Mouse (Mus musculus) C2C12 (cell line): ENCODE data around the gene Gm17720. TPM values are rescaled to one million over a fixed set of nuclear protein-coding genes. Genes with fewer than 3 reads are reported as not detected.
A peak's percentile ranks its signal among the peaks of the same experiment; 100 is the strongest.

Experiments used
- H3K27me3 ChIP-seq: one replicate; pipeline ENCODE4 v1.6.1; 2011; ENCODE audit not compliant: control insufficient read depth, insufficient read depth, insufficient read length
- H3K36me3 ChIP-seq: one replicate; pipeline ENCODE4 v1.6.1; 2011; ENCODE audit not compliant: control insufficient read depth, insufficient read depth
- H3K4me3 ChIP-seq: one replicate; pipeline ENCODE4 v1.5.1; 2011; ENCODE audit warnings: mild to moderate bottlenecking, control low read depth; ENCODE audit not compliant: poor library complexity, insufficient read depth, severe bottlenecking
- H3K79me2 ChIP-seq: one replicate; pipeline ENCODE4 v1.6.1; 2011; ENCODE audit not compliant: control insufficient read depth, insufficient read depth
- H3K79me3 ChIP-seq: one replicate; pipeline ENCODE4 v1.6.1; 2011; ENCODE audit warnings: low read depth, control low read depth
- H3ac ChIP-seq: one replicate; pipeline ENCODE3; 2011; ENCODE audit warnings: low read depth; ENCODE audit not compliant: control insufficient read depth, insufficient read length
- CEBPB ChIP-seq: IDR thresholded peaks from one replicate; pipeline ENCODE4 v1.6.1; 2011; ENCODE audit warnings: low read depth, mild to moderate bottlenecking, control low read depth, moderate library complexity
- CTCF ChIP-seq: IDR thresholded peaks from one replicate; pipeline ENCODE4 v1.5.1; 2011; ENCODE audit not compliant: control insufficient read depth, insufficient read depth, insufficient read length
- FOSL1 ChIP-seq: IDR thresholded peaks from one replicate; pipeline ENCODE4 v1.8.0; 2011; ENCODE audit warnings: mild to moderate bottlenecking, low read length; ENCODE audit not compliant: poor library complexity, insufficient read depth, severe bottlenecking
- MAX ChIP-seq: IDR thresholded peaks from one replicate; pipeline ENCODE4 v1.6.1; 2011; ENCODE audit warnings: mild to moderate bottlenecking, control low read depth
- MYOD1 ChIP-seq: IDR thresholded peaks from one replicate; pipeline ENCODE4 v1.6.1; 2011; ENCODE audit warnings: low read depth; ENCODE audit not compliant: control insufficient read depth, insufficient read length
- MYOG ChIP-seq: IDR thresholded peaks from one replicate; pipeline ENCODE4 v1.6.1; 2011; ENCODE audit not compliant: control insufficient read depth, insufficient read length; ENCODE audit errors: extremely low read depth
- USF1 ChIP-seq: IDR thresholded peaks from one replicate; pipeline ENCODE4 v1.6.1; 2011; ENCODE audit warnings: low read depth, mild to moderate bottlenecking, control low read depth, moderate library complexity
- polyA plus RNA-seq: library from polyadenylated mRNA; unstranded; fragments of >200 nt; fragmentation: generic; extraction: Trizol; gene quantifications from one replicate; pipeline ENCODE4 v1.2.1, GENCODE M21; 2012; ENCODE audit warnings: missing spikeins

The Gm17720 gene
- polyA plus RNA-seq, 1 experiment = not detected

DNA sequence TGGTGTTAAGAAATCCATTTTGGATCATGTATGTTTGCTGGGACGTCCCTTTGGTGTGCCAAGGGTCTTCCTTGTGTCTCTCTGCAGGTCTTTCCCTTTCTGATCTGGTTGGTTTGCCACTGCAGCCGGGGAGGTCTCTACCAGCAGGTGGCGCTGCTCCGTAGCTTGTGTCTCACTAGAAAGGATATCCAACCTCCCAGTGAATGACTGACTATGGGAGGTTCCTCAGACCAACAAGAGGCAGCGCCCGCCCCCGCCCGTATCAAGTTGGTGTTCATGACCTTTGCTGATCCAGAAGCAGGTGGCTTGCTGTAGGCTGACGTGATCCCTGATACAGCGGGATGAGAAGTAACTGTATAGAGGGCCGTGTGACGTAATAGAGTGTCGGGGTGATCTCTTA lies 28.0 kb upstream of the Gm17720 start:
- no peak for TF ChIP-seq FOSL1
- peak; percentile 62 for TF ChIP-seq CTCF
- TF ChIP-seq MYOG = no peak
- no peak for TF ChIP-seq MYOD1
- no peak for TF ChIP-seq MAX
- no peak for TF ChIP-seq USF1
- no peak for TF ChIP-seq CEBPB
- H3K79me3 ChIP-seq = no peaks in the 10 kb centered on the region
- H3K4me3 ChIP-seq = no peak overlapping the region
- H3K79me2 ChIP-seq = no peaks in the 10 kb centered on the region
- peaks cover 4% of the 10 kb centered on the region for H3K27me3 ChIP-seq
- H3K36me3 ChIP-seq = no peaks in the 10 kb centered on the region
- no peak overlapping the region for H3ac ChIP-seq

DNA sequence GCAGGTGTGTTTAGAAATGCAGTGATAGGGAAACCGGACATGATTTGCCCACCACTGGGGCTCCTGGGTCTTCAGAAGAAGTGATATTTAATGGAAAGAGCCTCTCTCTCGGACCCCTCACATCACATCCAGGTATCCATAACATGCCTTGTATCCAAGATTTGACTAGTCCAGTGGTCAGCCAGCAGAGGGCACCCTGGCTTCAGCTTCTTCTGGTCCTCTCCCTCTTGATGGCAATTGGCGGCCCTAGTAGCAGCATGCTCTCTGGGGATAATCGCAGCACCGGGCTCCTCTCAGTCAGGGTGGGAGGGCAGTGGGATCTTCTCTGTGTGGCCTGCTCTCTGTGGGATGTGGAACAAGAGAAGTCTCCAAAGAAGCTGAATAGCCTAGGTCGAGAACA lies 17.2 kb upstream of the Gm17720 start:
- Histone ChIP-seq H3K36me3 (no peaks in the 10 kb centered on the region), H3K79me2 (no peaks in the 10 kb centered on the region), H3K27me3 (peaks cover 21% of the 10 kb centered on the region), H3K79me3 (no peaks in the 10 kb centered on the region), H3ac (no peak overlapping the region), H3K4me3 (no peak overlapping the region)
- TF ChIP-seq CEBPB (no peak), MYOG (no peak), MYOD1 (no peak), MAX (no peak), FOSL1 (no peak), CTCF (no peak), USF1 (no peak)

DNA sequence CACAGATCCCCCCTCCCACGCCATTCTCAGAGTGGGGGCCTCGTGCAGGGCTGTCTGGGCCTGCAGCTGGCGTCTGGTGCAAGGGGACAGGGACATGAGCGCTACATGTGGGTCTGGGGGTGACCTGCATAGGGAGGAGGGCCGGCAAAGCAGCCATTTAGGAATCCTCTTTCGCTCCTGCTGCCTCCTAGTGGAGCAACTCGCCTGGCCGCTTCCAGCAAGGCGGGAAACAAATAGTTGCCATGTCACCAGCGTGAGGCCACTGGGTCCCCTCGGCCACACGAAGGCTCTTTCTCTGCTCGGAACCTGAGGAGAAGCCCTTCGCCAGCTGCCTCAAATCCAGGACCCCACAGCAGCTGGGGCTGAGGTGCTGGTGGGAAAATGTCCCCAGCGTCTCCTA lies 877 bp downstream of the Gm17720 start:
- H3K36me3 ChIP-seq = no peaks in the 10 kb centered on the region
- no peaks in the 10 kb centered on the region for H3K27me3 ChIP-seq
- H3K79me2 ChIP-seq = no peaks in the 10 kb centered on the region
- no peak for TF ChIP-seq USF1
- no peak for TF ChIP-seq MAX
- TF ChIP-seq FOSL1 = no peak
- TF ChIP-seq MYOG = no peak
- TF ChIP-seq MYOD1 = no peak
- TF ChIP-seq CTCF = no peak
- no peak for TF ChIP-seq CEBPB
- H3K79me3 ChIP-seq = no peaks in the 10 kb centered on the region
- no peak overlapping the region for H3ac ChIP-seq
- no peak overlapping the region for H3K4me3 ChIP-seq

DNA sequence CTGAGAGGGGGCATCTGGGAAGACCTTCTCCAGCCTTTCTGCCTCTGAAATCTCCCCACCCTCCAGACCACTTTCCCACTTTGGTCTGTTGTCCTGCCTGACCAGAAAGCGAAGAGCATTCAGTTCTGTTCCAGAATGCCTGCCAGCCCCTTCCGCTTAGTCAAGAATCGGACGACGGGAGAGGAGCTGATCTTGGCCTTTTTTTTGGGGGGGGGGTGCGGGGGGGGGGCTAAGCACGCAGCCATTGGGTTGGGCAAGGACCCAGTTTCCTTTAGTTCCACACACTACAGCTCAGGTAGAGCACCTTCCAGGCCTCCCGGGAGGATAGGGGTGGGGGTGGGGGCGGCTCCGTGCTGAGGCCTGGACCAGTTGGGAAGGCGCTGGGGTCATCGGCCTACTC lies 1.6 kb downstream of the Gm17720 start, which contains the start of gene Gm21964:
Gm21964 (plus strand) TSS at position 301 of the 400 bp plus-strand sequence.
- no peaks in the 10 kb centered on the region for H3K79me2 ChIP-seq
- TF ChIP-seq USF1 (no peak), MAX (no peak), CTCF (no peak), CEBPB (no peak), MYOD1 (no peak), FOSL1 (no peak), MYOG (no peak)
- no peaks in the 10 kb centered on the region for H3K27me3 ChIP-seq
- no peaks in the 10 kb centered on the region for H3K79me3 ChIP-seq
- H3K36me3 ChIP-seq = no peaks in the 10 kb centered on the region
- H3ac ChIP-seq = no peak within 1 kb of the TSS
- H3K4me3 ChIP-seq = no peak within 1 kb of the TSS

DNA sequence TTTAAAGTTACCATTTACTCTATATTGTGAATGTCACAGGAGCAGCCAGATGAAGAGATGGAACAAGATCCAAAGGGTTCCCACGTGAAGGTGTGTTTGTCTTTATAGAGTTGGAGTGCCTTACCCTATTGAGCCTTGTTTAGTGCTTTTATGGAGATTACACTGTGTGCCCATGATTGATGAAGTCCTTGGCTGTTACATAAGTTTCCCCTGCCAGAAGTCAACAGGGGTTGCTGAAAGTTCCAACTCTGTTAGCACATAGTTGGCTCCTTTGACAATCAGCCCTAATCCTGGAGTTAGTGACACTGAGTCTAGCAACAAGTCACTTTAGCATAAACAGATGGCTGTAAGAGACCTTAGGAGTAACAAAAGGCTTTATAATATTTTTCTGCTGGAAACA lies 10.7 kb downstream of the Gm17720 start:
- H3ac ChIP-seq = no peak overlapping the region
- H3K4me3 ChIP-seq = no peak overlapping the region
- H3K79me3 ChIP-seq = no peaks in the 10 kb centered on the region
- H3K79me2 ChIP-seq = no peaks in the 10 kb centered on the region
- H3K36me3 ChIP-seq = no peaks in the 10 kb centered on the region
- TF ChIP-seq CEBPB = no peak
- TF ChIP-seq CTCF = no peak
- TF ChIP-seq MYOD1 = no peak
- TF ChIP-seq FOSL1 = no peak
- no peak for TF ChIP-seq MYOG
- TF ChIP-seq MAX = no peak
- TF ChIP-seq USF1 = no peak
- peaks cover 4% of the 10 kb centered on the region for H3K27me3 ChIP-seq

DNA sequence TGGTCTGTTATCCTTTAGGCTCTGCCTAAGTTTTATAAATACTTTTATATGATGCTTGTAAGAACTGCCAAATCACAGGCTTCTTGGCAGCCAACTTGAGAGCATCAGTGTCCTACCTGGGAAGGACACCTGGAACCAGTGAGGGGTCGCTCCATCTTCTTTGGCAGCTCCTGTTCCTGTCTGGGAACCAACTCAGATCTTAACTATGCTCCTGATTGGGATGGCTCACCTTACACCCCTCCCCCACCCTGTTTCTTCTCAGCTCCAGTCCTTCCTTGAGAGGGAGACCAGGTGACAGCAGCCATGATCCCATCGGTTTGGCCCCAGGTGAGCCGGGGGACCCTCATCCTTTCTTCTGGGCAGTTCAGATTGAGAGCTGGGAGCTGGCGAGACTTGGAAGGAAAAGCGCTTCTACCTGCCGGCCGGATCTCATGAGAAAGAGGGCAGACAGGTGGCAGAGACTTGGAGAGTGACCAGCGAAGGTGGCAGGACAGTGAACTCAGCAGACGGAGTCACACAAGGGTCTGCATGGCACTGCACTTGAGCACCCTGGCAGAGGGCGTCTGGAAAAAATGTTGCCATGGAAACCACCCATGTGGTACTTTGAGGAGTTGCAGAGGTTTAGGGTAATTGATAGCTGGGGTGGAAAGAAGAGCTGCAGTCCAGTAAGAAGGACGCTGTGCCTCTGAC lies 20.0 kb downstream of the Gm17720 start:
- no peaks in the 10 kb centered on the region for H3K79me3 ChIP-seq
- H3K79me2 ChIP-seq = no peaks in the 10 kb centered on the region
- no peaks in the 10 kb centered on the region for H3K36me3 ChIP-seq
- TF ChIP-seq MYOD1 (no peak), MAX (no peak), FOSL1 (no peak), USF1 (no peak), CEBPB (no peak), CTCF (no peak), MYOG (no peak)
- no peak overlapping the region for H3ac ChIP-seq
- H3K4me3 ChIP-seq = no peak overlapping the region
- H3K27me3 ChIP-seq = peaks cover 11% of the 10 kb centered on the region
